ENCODE assay signal across 8 mouse cellular contexts in the genomic region with DNA sequence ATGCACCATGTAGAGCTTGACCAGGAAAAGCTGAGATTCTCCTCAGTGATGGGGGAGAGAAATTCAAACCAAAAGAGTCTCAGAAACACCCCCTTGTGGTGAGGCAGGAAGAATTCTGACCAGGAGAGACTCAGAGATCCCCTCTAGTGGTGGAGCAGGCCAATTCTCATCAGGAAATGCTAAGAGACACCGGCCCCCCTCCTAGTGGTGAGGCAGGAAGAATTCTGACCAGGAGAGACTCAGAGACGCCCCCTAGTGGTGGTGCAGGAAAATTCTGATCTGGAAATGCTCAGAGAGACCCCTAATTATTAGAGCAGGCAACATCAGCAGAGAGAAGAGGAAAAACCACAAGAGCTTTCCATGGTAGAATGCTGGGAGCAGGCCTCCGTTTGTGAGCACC.
DNase-seq lines count a peak whose midpoint lies in the region; ATAC-seq and TF ChIP-seq lines count a peak whose summit lies in the region.

No protein-coding gene starts in this region.

- no peak overlapping the region for H3K4me2 ChIP-seq in forebrain, embryonic 16.5 days (ENCODE audit: low read length)

- no peaks in the 10 kb centered on the region for H3K36me3 ChIP-seq in forebrain, embryonic 16.5 days (ENCODE audit: control insufficient read depth, insufficient read depth)

- DNase-seq in gastrocnemius, postnatal 10 days = peak; percentile 4
- DNase-seq in gastrocnemius, adult 18-20 months (ENCODE audit: low spot score) = no peak
- DNase-seq in 416B (ENCODE audit: low read depth) = peak; percentile 52
- peak; percentile 11 for DNase-seq in brain, embryonic 14.5 days (ENCODE audit: low read depth)
- peak; percentile 33 to 38 for DNase-seq in left cerebral cortex, adult 18-20 months (ENCODE audit: low spot score in 2 of 2)
- peak; percentile 32 to 34 for DNase-seq in right cerebral cortex, postnatal 36 days (ENCODE audit: low spot score in 2 of 2)
- DNase-seq in ovary, postnatal 14 days (ENCODE audit: low spot score) = no peak

- no peaks in the 10 kb centered on the region for H3K9me3 ChIP-seq in forebrain, embryonic 16.5 days (ENCODE audit: control insufficient read depth, low read length)

- H3K4me1 ChIP-seq in forebrain, embryonic 16.5 days (replicated peaks; ENCODE audit: control insufficient read depth, insufficient read depth, low read length) = no peaks in the 10 kb centered on the region

- H3K9ac ChIP-seq in forebrain, embryonic 16.5 days (replicated peaks; ENCODE audit: low read depth, low read length) = no peak overlapping the region

- no peak overlapping the region for H3K4me3 ChIP-seq in forebrain, embryonic 16.5 days (replicated peaks; ENCODE audit: low read length)

- no peaks in the 10 kb centered on the region for H3K27me3 ChIP-seq in forebrain, embryonic 16.5 days (replicated peaks; ENCODE audit: control insufficient read depth, insufficient read depth, low read length)

- no peak for ATAC-seq in forebrain, embryonic 16.5 days

- H3K27ac ChIP-seq in forebrain, embryonic 16.5 days (ENCODE audit: low read length) = no peak overlapping the region

- 65% methylated on average over 3 of the region's 3 CpGs for WGBS in forebrain, embryonic 16.5 days

- TF ChIP-seq CTCF in brain, embryonic 14.5 days (IDR thresholded peaks at IDR 0.05; ENCODE audit: borderline replicate concordance, extremely low read depth, insufficient read depth, insufficient read length) = peak; percentile 48

- no peak for TF ChIP-seq POLR2A in brain, embryonic 14.5 days (IDR thresholded peaks at IDR 0.05; ENCODE audit: borderline replicate concordance, extremely low read depth, insufficient read depth, insufficient read length, poor library complexity, severe bottlenecking)

Comparison
In these comparisons a context has a peak if more than half of its experiments do, and no peak if none do; other contexts are left out.
1. DNase-seq: peak in gastrocnemius, postnatal 10 days (single experiment), 416B (single experiment), brain, embryonic 14.5 days (single experiment), left cerebral cortex, adult 18-20 months (2 of 2) and right cerebral cortex, postnatal 36 days (2 of 2); none in gastrocnemius, adult 18-20 months (single experiment) and ovary, postnatal 14 days (single experiment).